Mouse (Mus musculus): ENCODE results near the gene Rpl13. TPM values are rescaled to one million over a fixed set of nuclear protein-coding genes. Genes with fewer than 3 reads are reported as not detected.
"Not testable (repeated sequence)": the region's sequence is repeated elsewhere in the genome, so short reads cannot be mapped to it uniquely, and the experiment has no call there.

Rpl13 gene
- polyA plus RNA-seq, 1 experiment from 2014 or later, result 1,014 TPM

DNA sequence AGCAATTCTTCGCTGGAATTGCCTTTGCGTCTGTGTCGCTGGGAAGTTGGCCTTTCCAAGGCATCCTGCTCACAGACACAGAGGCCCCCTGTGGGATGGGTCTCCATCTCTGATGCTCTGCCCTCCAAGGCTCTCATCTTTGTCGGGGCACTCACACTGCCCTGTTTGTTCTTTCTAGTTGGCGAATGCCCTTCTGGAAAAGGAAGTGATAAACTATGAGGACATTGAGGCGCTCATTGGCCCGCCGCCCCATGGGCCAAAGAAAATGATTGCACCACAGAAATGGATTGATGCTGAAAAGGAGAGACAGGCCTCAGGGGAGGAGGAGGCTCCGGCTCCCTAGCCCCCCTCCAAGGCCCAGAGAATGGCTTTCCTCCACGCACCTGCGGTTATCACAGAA lies 4.9 kb upstream of the Rpl13 start:
- Histone ChIP-seq H3K27ac (ENCODE audit: low read depth, low read length) (no peak overlapping the region), H3K27me3 (replicated peaks; ENCODE audit: control insufficient read depth, insufficient read depth, low read length) (no peaks in the 10 kb centered on the region), H3K36me3 (ENCODE audit: control insufficient read depth, insufficient read depth) (peaks cover 47% of the 10 kb centered on the region), H3K9me3 (ENCODE audit: control insufficient read depth) (no peaks in the 10 kb centered on the region), H3K4me2 (replicated peaks; ENCODE audit: low read depth) (no peak overlapping the region), H3K9ac (ENCODE audit: low read depth, low read length) (no peak overlapping the region), H3K4me3 (ENCODE audit: low read depth, low read length) (no peak overlapping the region), H3K4me1 (replicated peaks; ENCODE audit: control insufficient read depth, insufficient read depth, low read length) (no peaks in the 10 kb centered on the region)
- no peak for ATAC-seq
- 80% methylated on average over 11 of the region's 11 CpGs for WGBS
- no peak for TF ChIP-seq CTCF (IDR thresholded peaks at IDR 0.05; ENCODE audit: low read depth)

DNA sequence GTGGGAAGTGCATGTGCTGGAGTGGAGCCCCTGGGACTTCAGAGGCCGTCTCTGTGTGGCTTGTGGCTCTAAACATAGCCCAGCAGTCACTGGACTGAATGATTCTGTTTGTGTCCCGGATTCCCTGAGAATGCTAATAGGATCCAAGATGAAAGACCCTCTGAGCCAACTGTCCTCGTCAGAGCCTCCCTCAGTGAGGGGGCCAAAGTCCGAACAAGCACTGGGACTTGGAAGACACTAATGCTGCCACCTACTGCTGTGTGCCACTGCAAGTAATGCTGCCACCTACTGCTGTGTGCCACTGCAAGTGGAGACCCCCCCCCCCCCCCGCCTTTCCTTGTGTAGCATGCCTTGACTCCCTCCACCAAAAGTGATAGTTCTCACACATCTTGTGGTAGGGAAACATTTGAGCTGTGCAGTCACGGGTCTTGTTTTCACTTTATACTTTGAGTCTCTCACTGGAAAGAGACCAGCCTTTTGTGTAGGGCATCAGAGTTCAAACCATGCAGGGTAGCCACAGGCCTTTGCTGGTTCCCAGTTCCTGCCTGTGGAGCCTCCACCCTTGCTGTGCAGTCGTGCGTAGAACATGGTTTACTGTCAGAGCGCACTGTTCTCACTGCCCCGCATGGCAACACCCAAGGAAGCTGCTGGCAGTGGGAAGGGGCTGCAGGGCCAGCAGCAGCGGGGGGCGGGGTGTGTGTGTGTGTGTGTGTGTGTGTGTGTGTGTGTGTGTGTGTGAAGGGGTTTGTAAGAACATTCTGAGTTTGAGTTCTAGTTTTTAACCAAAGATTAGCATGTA lies 4.2 kb upstream of the Rpl13 start:
- H3K9me3 ChIP-seq (ENCODE audit: control insufficient read depth), result no peaks in the 10 kb centered on the region
- no peak overlapping the region for H3K27ac ChIP-seq (ENCODE audit: low read depth, low read length)
- no peak overlapping the region for H3K4me3 ChIP-seq (ENCODE audit: low read depth, low read length)
- H3K9ac ChIP-seq (ENCODE audit: low read depth, low read length), result no peak overlapping the region
- peak; percentile 37 for TF ChIP-seq CTCF (IDR thresholded peaks at IDR 0.05; ENCODE audit: low read depth)
- no peak for ATAC-seq
- no peaks in the 10 kb centered on the region for H3K27me3 ChIP-seq (replicated peaks; ENCODE audit: control insufficient read depth, insufficient read depth, low read length)
- WGBS, result 79% methylated on average over 12 of the region's 12 CpGs
- H3K4me2 ChIP-seq (replicated peaks; ENCODE audit: low read depth), result no peak overlapping the region
- no peaks in the 10 kb centered on the region for H3K4me1 ChIP-seq (replicated peaks; ENCODE audit: control insufficient read depth, insufficient read depth, low read length)
- H3K36me3 ChIP-seq (ENCODE audit: control insufficient read depth, insufficient read depth), result peaks cover 45% of the 10 kb centered on the region

DNA sequence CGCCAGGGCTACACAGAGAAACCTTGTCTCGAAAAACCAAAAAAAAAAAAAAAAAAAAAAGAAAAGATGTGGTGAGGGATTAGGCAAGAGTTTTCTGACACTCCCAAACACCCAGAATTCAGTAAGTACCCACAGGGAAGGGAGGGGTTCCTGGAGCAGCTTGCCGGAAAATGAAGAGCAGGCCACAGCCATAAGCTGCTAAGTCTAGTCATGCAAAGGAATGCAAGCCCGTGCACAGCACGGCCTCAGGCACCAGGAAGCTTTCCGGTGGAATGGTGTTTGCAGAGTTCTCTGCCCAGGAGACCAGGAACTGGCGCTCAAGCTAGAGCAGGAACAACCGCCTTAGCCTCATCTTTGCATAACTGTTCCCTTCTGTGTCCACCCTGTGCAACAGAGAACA lies 1.9 kb upstream of the Rpl13 start:
- no peak for ATAC-seq
- no peak for TF ChIP-seq CTCF (IDR thresholded peaks at IDR 0.05; ENCODE audit: low read depth)
- Histone ChIP-seq H3K27me3 (replicated peaks; ENCODE audit: control insufficient read depth, insufficient read depth, low read length) (no peaks in the 10 kb centered on the region), H3K9me3 (ENCODE audit: control insufficient read depth) (no peaks in the 10 kb centered on the region), H3K27ac (ENCODE audit: low read depth, low read length) (no peak overlapping the region), H3K4me2 (replicated peaks; ENCODE audit: low read depth) (no peak overlapping the region), H3K4me1 (replicated peaks; ENCODE audit: control insufficient read depth, insufficient read depth, low read length) (0 out of 2 replicates have a peak, but pooled peaks cover 3% of the 10 kb centered on the region), H3K36me3 (ENCODE audit: control insufficient read depth, insufficient read depth) (peaks cover 40% of the 10 kb centered on the region), H3K9ac (ENCODE audit: low read depth, low read length) (no peak overlapping the region), H3K4me3 (ENCODE audit: low read depth, low read length) (no peak overlapping the region)
- WGBS, result 53% methylated on average over 8 of the region's 8 CpGs

DNA sequence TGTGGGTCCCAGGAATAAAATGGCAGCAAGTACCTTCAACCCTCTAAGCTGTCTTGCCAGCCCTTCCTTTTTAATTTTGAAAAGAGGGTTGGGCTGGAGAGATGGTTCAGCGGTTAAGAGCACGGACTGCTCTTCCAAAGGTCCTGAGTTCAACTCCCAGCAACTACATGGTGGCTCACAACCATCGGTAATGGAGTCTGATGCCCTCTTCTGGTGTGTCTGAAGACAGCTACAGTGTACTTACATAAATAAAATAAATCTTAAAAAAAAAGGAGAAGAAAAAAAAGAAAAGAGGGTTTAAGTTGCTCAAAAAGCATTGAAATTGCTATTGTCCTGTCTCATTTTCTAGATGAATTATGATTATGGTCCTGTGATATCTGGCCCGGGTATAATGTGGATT lies 906 bp upstream of the Rpl13 start:
- Histone ChIP-seq H3K36me3 (ENCODE audit: control insufficient read depth, insufficient read depth) (peaks cover 35% of the 10 kb centered on the region), H3K27me3 (replicated peaks; ENCODE audit: control insufficient read depth, insufficient read depth, low read length) (no peaks in the 10 kb centered on the region), H3K4me3 (ENCODE audit: low read depth, low read length) (no peak overlapping the region), H3K9me3 (ENCODE audit: control insufficient read depth) (no peaks in the 10 kb centered on the region), H3K4me2 (replicated peaks; ENCODE audit: low read depth) (peak overlapping the region; percentile 80; the same call in 1 of the 2 replicates), H3K4me1 (replicated peaks; ENCODE audit: control insufficient read depth, insufficient read depth, low read length) (0 out of 2 replicates have a peak, but pooled peaks cover 3% of the 10 kb centered on the region), H3K9ac (ENCODE audit: low read depth, low read length) (no peak overlapping the region), H3K27ac (ENCODE audit: low read depth, low read length) (no peak overlapping the region)
- peak; percentile 33; the same call in 1 of the 2 replicates for TF ChIP-seq CTCF (IDR thresholded peaks at IDR 0.05; ENCODE audit: low read depth)
- WGBS, result 74% methylated on average over 4 of the region's 4 CpGs
- ATAC-seq, result no peak

DNA sequence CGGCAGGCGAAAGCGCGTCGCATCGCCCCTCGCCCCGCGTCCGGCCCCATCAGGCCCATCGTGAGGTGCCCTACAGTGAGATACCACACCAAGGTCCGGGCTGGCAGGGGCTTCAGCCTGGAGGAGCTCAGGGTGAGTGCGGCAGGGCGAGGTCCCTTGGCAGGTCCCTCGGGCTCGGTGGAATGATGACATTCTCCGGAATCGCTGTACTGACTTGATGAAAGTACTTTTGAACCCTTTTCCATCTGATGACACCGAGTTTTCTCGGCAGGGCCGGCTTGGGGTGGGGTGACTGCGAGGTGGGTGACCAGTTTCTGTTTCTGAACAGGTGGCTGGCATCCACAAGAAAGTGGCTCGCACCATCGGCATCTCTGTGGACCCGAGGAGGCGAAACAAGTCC lies 705 bp downstream of the Rpl13 start:
- WGBS, result 0% methylated on average over 25 of the region's 26 CpGs
- H3K36me3 ChIP-seq (ENCODE audit: control insufficient read depth, insufficient read depth), result peaks cover 23% of the 10 kb centered on the region
- peak overlapping the region; percentile 80 for H3K4me2 ChIP-seq (replicated peaks; ENCODE audit: low read depth)
- H3K27me3 ChIP-seq (replicated peaks; ENCODE audit: control insufficient read depth, insufficient read depth, low read length); H3K9me3 ChIP-seq (ENCODE audit: control insufficient read depth); H3K4me1 ChIP-seq (replicated peaks; ENCODE audit: control insufficient read depth, insufficient read depth, low read length): not testable (repeated sequence)
- peak overlapping the region; percentile 81 for H3K4me3 ChIP-seq (ENCODE audit: low read depth, low read length)
- ATAC-seq, result peak; percentile 1; the same call in 1 of the 2 replicates
- H3K27ac ChIP-seq (ENCODE audit: low read depth, low read length), result peak overlapping the region; percentile 94
- peak overlapping the region; percentile 91 for H3K9ac ChIP-seq (ENCODE audit: low read depth, low read length)

DNA sequence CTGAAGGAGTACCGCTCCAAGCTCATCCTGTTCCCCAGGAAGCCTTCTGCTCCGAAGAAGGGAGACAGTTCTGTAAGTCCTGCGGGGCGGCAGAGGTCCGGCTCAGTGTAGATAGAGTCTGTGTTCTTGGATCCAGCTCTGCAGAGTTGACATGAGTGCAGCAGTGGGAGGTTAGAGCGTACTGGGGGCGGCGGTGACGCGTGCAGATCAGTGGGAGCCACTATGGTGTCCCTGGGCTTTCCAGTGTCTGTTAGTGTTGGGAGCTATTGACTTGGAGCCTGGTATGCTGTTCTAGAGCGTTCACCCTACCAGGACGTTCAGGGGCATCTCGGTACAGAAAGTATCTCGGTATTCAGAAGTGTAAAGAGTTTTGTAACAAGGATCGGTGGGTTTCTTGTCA lies 1.1 kb downstream of the Rpl13 start:
- H3K27me3 ChIP-seq (replicated peaks; ENCODE audit: control insufficient read depth, insufficient read depth, low read length), result no peaks in the 10 kb centered on the region
- H3K4me2 ChIP-seq (replicated peaks; ENCODE audit: low read depth), result peak overlapping the region; percentile 80
- peaks cover 20% of the 10 kb centered on the region for H3K36me3 ChIP-seq (ENCODE audit: control insufficient read depth, insufficient read depth)
- H3K4me1 ChIP-seq (replicated peaks; ENCODE audit: control insufficient read depth, insufficient read depth, low read length), result 0 out of 2 replicates have a peak, but pooled peaks cover 3% of the 10 kb centered on the region
- no peaks in the 10 kb centered on the region for H3K9me3 ChIP-seq (ENCODE audit: control insufficient read depth)
- no peak for ATAC-seq
- TF ChIP-seq CTCF (IDR thresholded peaks at IDR 0.05; ENCODE audit: low read depth), result no peak
- H3K27ac ChIP-seq (ENCODE audit: low read depth, low read length), result peak overlapping the region; percentile 60
- peak overlapping the region; percentile 81 for H3K4me3 ChIP-seq (ENCODE audit: low read depth, low read length)
- H3K9ac ChIP-seq (ENCODE audit: low read depth, low read length), result peak overlapping the region; percentile 91
- WGBS, result 10% methylated on average over 14 of the region's 15 CpGs

All from intestine, postnatal 0 days (tissue).